Mouse (Mus musculus): ENCODE measurements around the gene Gpkow. TPM values are rescaled to one million over a fixed set of nuclear protein-coding genes. Genes with fewer than 3 reads are reported as not detected.

Gene Gpkow
- 87.5 TPM for polyA plus RNA-seq (2017; shearing (Covaris generic))

DNA sequence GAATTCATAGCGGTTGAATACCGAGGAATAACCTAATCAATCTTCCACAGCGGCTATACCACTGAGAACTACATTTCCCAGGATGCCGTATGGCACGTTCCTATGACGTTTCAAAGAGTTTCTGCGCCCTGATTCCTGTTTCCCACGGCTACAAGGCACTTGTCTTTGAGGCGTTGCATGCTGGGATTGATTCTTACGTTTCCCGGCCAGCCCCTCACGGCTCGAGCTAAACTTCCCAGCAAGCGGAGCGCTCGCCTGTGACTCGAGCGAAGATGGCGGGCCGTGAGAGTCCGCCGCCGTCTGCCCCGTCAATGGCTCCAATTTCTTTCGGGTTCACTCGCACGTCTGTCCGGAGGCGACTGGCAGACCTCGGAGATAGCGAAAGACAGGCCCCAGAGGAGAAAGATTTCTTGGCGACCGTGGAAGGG is at the start of gene Gpkow:
Gpkow (plus strand) TSS at position 178 of the 428 bp plus-strand sequence.

DNA sequence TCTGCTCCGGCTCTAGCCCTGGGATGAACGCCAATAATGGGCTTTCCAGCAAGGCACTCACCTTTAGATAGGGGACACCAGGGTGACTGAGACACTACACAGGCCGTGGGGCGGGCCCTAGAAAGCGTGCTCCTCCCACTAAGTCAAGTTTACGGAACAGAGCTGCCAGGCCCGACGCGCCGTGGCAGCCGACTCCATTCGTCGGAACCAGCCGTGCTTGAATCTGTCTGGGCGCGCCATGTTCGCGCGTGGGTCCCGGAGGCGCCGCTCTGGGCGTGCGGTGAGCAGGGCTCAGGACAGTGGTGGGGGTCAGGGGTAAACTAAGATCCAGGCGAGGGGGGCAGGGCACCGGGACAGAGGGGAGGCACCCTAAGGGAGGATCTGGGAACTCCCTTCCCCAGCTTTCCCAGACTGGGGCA is 39.7 kb upstream of the Gpkow start, which contains the start of gene Prickle3:
Prickle3 (plus strand) TSS at position 40 of the 419 bp plus-strand sequence.

DNA sequence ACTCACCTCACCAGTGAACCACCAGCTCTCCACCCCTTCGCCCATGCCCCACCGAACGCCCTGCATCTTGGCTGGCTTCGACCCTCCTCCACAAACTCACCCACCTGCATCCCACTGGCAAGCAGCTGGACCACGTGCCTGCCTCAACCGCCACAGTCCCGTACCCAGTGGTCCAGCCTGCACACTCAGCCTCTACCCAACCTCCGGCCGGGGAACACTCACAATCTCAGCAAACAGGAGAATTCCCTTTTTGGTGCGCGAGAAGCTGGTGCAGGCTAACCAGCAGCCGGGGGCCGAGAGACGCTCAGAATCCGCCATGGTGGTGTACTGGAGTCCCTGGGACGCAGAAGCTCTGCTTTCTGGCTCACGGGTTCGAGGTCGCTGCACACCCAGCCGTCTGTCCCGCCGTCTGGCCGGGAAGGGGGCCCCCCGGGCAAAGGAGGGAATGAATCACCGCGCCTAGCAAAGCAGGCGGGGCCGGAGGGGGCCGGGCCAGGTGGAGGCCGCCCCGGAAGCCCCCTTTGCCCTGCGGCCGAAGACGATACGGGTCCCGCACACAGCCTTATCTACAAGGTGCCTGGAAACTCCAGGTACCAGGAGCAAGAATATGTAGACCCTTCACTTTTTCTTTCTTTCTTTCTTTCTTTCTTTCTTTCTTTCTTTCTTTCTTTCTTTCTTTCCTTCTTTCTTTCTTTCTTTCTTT is 25.9 kb upstream of the Gpkow start, which contains the start of gene Plp2:
Plp2 (minus strand) TSS at position 470 of the 703 bp plus-strand sequence.

DNA sequence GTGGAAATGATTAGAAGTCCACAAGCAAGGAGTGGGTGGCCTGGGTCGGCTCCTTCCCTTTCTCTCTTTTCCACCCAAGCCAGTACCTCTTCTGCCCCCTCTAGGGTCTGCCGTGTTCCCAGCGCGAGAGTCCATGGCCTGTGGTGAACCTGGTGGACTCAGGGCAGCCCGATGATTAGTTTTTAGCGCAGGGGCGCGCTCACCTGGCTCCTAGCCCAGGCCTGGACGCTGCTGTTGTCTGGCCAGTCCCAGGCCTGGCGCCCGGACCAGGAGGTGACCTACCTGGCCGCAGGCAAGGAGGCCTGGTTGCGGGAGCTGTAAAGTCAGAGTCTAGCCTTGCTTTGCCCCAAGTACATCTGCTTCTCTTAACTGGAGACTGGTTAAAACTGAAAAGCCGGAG is 16.1 kb upstream of the Gpkow start, which contains the start of gene Magix:
Magix (minus strand) TSS at position 388 of the 400 bp plus-strand sequence.

DNA sequence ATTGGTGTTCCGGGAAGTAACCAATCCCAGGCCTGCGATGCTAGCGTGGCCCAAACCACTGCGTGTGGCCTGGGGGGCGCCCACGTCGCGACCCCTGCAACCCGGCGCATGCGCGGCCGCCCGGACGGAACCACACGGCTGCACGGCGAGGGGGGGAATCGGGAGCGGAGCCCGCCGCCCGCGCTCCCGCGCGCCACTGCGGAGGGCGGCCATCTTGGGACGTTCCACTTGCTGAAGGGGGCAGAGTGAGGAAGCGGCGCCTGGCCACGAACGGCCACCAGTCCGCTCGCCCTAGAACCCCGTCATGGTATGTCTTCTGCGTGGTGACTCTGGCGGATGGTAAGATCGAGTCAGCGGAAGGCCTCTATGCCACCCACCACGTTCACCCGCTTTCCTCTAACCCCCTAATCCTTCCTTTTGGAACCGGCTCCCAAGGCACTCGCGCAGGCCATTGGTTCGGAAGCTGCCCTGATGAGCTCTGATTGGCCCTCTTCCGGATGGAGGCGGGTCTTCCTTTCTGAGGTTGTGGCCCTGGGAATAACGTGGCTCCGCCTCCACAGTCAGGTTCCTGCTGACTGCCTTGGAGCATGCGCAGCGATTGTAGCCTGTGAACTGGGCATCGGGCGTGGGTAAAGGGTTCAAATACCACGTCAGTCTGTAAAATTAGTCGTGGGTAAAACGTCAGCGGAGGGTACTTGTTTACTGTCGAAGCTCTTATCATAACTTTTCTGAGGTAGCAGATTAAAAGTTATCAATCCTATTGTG is 17.4 kb downstream of the Gpkow start, which contains the start of gene Wdr45:
Wdr45 (plus strand) TSS at position 199 of the 765 bp plus-strand sequence.

DNA sequence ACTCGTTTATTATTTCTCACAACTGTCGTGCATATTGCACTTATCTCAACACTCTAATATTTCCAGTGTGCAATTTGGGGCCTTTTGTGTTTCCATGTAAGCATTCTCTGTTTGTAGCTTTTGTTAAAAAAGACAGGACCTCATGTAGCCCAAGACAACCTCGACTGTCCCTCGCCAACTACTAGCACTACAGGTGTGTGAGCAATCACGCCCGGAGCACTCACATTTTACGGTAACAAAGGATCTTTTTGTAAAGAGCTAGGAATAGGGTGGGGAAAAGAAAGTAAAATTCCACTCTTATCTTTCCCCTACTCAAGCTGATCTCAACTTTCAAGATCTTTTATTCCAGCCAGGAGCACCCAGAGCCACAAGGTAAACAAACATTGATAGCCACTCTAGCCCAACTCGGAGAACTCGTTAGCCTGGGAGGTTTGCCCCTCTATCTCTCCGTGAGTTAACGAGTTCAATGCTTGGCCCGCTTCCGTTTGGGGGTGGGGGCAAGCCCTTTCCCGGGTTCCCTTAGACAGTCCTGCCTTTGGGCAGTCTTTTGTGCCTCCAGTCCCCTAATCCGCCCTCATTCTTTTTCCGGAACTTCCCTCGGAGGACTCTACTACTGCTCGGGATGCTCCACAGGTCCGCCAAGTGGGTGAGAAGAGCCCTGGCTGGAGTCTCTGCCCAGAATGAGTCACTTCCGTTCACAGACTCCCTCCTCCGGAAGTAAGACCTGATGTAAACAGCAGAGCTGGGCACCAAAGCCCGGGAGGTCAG is 24.8 kb downstream of the Gpkow start, which contains the start of gene Gm45208:
Gm45208 (plus strand) TSS at position 732 of the 768 bp plus-strand sequence.

DNA sequence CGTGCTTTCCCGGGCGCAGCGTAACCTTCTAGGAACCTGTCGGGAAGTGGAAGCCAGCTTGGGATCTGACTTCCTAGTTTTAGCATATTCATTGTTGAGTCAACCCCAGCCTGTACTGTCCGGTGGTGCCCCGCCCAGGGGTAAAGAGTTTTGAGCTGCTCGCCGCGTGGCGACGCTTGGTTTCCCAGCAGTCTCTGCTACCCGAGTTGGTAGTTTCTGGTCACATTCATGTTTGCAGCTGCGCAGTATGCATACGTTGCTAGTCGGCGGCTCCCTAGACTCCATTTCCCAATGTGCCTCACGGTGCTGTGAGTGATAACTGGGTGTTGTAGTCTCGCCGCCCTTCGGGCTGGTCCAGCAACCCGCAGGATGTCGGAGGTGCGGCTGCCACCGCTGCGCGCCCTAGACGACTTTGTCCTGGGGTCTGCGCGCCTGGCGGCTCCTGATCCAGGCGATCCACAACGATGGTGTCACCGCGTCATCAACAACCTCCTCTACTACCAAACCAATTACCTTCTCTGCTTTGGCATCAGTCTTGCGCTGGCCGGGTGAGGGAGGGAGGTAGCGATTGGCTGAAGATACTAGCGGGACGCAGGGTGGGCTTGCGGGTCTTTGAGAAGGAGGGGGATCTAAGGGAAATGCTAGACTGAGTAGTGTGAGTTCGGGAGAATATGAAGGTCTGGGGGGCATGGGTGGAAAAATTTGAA is 31.4 kb downstream of the Gpkow start, which contains the start of gene Praf2:
Praf2 (plus strand) TSS at position 225 of the 707 bp plus-strand sequence.

DNA sequence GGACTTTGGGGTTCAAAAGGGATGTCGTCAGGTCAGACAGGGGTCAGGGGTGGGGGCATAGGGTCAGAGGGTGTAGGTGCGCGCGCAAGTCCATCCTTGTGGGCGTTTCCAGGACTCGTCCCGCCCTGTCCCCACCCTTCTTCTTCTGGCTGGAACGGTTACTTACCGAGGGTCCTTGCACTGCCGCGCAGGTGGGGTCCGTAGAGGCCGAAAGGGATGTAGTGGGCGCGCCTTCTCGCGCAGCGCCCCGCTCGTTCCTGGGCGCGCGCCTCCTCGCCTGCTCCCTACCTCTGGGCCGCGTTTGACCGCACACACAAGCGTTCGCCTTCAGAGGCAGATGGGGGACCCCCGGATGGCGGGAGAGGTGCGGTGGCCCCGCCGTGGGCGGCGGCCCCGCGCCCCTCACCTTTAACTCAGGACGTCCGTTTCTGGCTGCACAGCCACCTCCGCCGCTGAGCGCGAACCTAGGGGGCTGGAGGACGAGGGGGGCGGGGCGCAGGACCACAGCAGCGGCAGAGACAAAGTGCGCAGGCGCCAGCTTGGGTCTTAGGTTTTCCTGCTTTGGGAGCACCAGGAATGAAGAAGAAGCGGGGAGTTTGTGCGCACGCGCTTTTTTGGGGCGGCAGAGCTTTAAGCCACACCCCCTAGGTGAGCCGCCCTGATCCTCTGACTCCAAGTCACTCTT is 53.6 kb downstream of the Gpkow start, which contains the start of gene Ccdc120:
Ccdc120 (minus strand) TSS at position 474 of the 685 bp plus-strand sequence.

Other genes with a start within 250 kb of the Gpkow start
- gene Foxp3, start 123.5 kb upstream of the Gpkow start, polyA plus RNA-seq (2017; shearing (Covaris generic)): 94.7 TPM
- 9.1 TPM for gene Ppp1r3f, start 122.8 kb upstream of the Gpkow start, polyA plus RNA-seq (2017; shearing (Covaris generic))
- 30.6 TPM for gene Ccdc22, start 91.6 kb upstream of the Gpkow start, polyA plus RNA-seq (2017; shearing (Covaris generic))
- not detected for gene Cacna1f, start 90.0 kb upstream of the Gpkow start, polyA plus RNA-seq (2017; shearing (Covaris generic))
- 18.7 TPM for gene Syp, start 58.7 kb upstream of the Gpkow start, polyA plus RNA-seq (2017; shearing (Covaris generic))
- 43.5 TPM for gene Prickle3, start 39.9 kb upstream of the Gpkow start, polyA plus RNA-seq (2017; shearing (Covaris generic))
- gene Plp2, start 25.7 kb upstream of the Gpkow start, polyA plus RNA-seq (2017; shearing (Covaris generic)): 122 TPM
- gene Magix, start 15.9 kb upstream of the Gpkow start, polyA plus RNA-seq (2017; shearing (Covaris generic)): not detected
- gene Wdr45, start 17.2 kb downstream of the Gpkow start, polyA plus RNA-seq (2017; shearing (Covaris generic)): 79.9 TPM
- gene Gm45208, start 25.1 kb downstream of the Gpkow start, polyA plus RNA-seq (2017; shearing (Covaris generic)): not detected
- 40.0 TPM for gene Praf2, start 31.3 kb downstream of the Gpkow start, polyA plus RNA-seq (2017; shearing (Covaris generic))
- gene Ccdc120, start 53.8 kb downstream of the Gpkow start, polyA plus RNA-seq (2017; shearing (Covaris generic)): 0.29 TPM
- 55.8 TPM for gene Tfe3, start 65.4 kb downstream of the Gpkow start, polyA plus RNA-seq (2017; shearing (Covaris generic))
- 120 TPM for gene Gripap1, start 92.6 kb downstream of the Gpkow start, polyA plus RNA-seq (2017; shearing (Covaris generic))
- gene Kcnd1, start 125.2 kb downstream of the Gpkow start, polyA plus RNA-seq (2017; shearing (Covaris generic)): 1.6 TPM
- 22.0 TPM for gene Otud5, start 144.2 kb downstream of the Gpkow start, polyA plus RNA-seq (2017; shearing (Covaris generic))
- gene Pim2, start 181.1 kb downstream of the Gpkow start, polyA plus RNA-seq (2017; shearing (Covaris generic)): 85.7 TPM
- 44.9 TPM for gene Slc35a2, start 186.9 kb downstream of the Gpkow start, polyA plus RNA-seq (2017; shearing (Covaris generic))
- gene Pqbp1, start 202.1 kb downstream of the Gpkow start, polyA plus RNA-seq (2017; shearing (Covaris generic)): 158 TPM
- gene Timm17b, start 202.2 kb downstream of the Gpkow start, polyA plus RNA-seq (2017; shearing (Covaris generic)): 162 TPM
- gene Gm10491, start 210.7 kb downstream of the Gpkow start, polyA plus RNA-seq (2017; shearing (Covaris generic)): not detected
- not detected for gene Gm10490, start 212.4 kb downstream of the Gpkow start, polyA plus RNA-seq (2017; shearing (Covaris generic))
- gene Pcsk1n, start 222.7 kb downstream of the Gpkow start, polyA plus RNA-seq (2017; shearing (Covaris generic)): not detected
- not detected for gene Eras, start 231.5 kb downstream of the Gpkow start, polyA plus RNA-seq (2017; shearing (Covaris generic))